Mouse (Mus musculus) hindbrain, embryonic 15.5 days (tissue): Measurements from ENCODE around the gene Ppm1k. TPM values are rescaled to one million over a fixed set of nuclear protein-coding genes. Genes with fewer than 3 reads are reported as not detected.
"Not testable (repeated sequence)": the region's sequence is repeated elsewhere in the genome, so short reads cannot be mapped to it uniquely, and the experiment has no call there.

ENCODE experiments used
- ATAC-seq: fragments of 200-750 bp; cut with Nextera tagmentation; 2 replicates; pipeline ENCODE4 v1.8.0; 2017; ENCODE audit warnings: low read depth, moderate number of reproducible peaks, moderate TSS enrichment; ENCODE audit not compliant: low FRiP score
- H3K27ac ChIP-seq: fragments of 300-500 bp; sonication (generic); replicated peaks from 2 replicates; pipeline ENCODE4 v1.5.1; 2015; ENCODE audit warnings: mild to moderate bottlenecking, inconsistent platforms
- H3K27me3 ChIP-seq: fragments of 300-500 bp; sonication (generic); 2 replicates; pipeline ENCODE4 v1.6.1; 2015; ENCODE audit warnings: control low read depth, inconsistent platforms
- H3K36me3 ChIP-seq: fragments of 300-500 bp; sonication (generic); 2 replicates; pipeline ENCODE4 v1.6.1; 2015; ENCODE audit warnings: control low read depth, inconsistent platforms
- H3K4me1 ChIP-seq: fragments of 300-500 bp; sonication (generic); replicated peaks from 2 replicates; pipeline ENCODE4 v1.6.1; 2015; ENCODE audit warnings: control low read depth, inconsistent platforms
- H3K4me2 ChIP-seq: fragments of 300-500 bp; sonication (generic); 2 replicates; pipeline ENCODE4 v1.6.1; 2015; ENCODE audit warnings: moderate library complexity, mild to moderate bottlenecking, inconsistent platforms
- H3K4me3 ChIP-seq: fragments of 300-500 bp; sonication (generic); 2 replicates; pipeline ENCODE4 v1.5.1; 2015; ENCODE audit warnings: mild to moderate bottlenecking, inconsistent platforms
- H3K9ac ChIP-seq: fragments of 300-500 bp; sonication (generic); 2 replicates; pipeline ENCODE4 v1.6.1; 2015; ENCODE audit warnings: inconsistent platforms
- H3K9me3 ChIP-seq: fragments of 300-500 bp; sonication (generic); 2 replicates; pipeline ENCODE4 v1.6.1; 2016; ENCODE audit warnings: control low read depth, inconsistent platforms
- WGBS: fragments of 180-500 bp; shearing (Covaris S2); methylation state at CpG from one replicate; pipeline ENCODE4 v1.1.7; 2015; 5-methylcytosine and 5-hydroxymethylcytosine counted together
- polyA plus RNA-seq: library from polyadenylated mRNA; unstranded; fragments of >200 nt; fragmentation: Nextera tagmentation; extraction: Ambion mirVana; gene quantifications from 2 replicates; pipeline ENCODE4 v1.2.1, GENCODE M21; 2015

Ppm1k gene
- polyA plus RNA-seq, 1 experiment from 2014 or later, result 5.3 TPM

DNA sequence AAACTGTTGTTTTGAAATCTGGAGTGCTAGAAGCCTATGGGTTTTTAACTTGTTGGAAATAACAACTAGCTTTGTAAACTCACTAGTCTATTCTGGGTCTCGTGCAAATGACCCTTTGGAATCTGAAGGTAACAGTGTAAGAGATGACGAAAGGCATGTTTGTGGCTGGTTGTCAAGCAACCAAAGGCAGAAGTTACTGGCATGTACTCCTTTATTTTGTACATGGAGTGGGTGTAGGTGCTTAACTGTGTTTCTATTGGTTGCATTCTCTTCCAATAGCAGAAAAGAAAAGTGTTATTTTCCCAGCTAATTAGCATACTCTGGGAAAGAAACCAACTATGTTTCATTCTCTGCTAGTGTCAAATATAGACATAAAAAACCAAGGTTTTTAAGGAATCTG, 9.6 kb upstream of the Ppm1k start:
- no peaks in the 10 kb centered on the region for H3K36me3 ChIP-seq
- no peak overlapping the region for H3K9ac ChIP-seq
- WGBS, result 64% methylated on average over 2 of the region's 2 CpGs
- no peak overlapping the region for H3K27ac ChIP-seq
- no peak overlapping the region for H3K4me2 ChIP-seq
- no peak overlapping the region for H3K4me3 ChIP-seq
- H3K27me3 ChIP-seq, result no peaks in the 10 kb centered on the region
- no peaks in the 10 kb centered on the region for H3K4me1 ChIP-seq
- no peaks in the 10 kb centered on the region for H3K9me3 ChIP-seq
- ATAC-seq, result no peak

DNA sequence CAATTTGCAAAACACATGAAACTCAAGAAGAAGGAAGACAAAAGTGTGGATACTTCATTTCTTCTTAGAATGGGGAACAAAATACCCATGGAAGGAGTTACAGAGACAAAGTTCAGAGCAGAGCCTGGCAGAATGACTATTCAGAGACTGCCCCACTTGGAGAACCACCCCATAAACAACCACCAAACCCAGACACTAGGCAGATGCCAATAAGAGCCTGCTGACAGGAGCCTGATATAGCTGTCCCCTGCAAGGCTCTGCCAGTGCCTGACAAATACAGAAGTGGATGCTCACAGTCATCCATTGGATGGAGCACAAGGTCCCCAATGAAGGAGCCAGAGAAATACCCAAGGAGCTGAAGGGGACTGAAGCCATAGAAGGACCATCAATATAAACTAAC, 8.3 kb upstream of the Ppm1k start:
- not testable (repeated sequence) for H3K4me3 ChIP-seq, ATAC-seq, H3K36me3 ChIP-seq, H3K9me3 ChIP-seq, H3K9ac ChIP-seq, H3K4me2 ChIP-seq, H3K4me1 ChIP-seq, H3K27ac ChIP-seq, H3K27me3 ChIP-seq

DNA sequence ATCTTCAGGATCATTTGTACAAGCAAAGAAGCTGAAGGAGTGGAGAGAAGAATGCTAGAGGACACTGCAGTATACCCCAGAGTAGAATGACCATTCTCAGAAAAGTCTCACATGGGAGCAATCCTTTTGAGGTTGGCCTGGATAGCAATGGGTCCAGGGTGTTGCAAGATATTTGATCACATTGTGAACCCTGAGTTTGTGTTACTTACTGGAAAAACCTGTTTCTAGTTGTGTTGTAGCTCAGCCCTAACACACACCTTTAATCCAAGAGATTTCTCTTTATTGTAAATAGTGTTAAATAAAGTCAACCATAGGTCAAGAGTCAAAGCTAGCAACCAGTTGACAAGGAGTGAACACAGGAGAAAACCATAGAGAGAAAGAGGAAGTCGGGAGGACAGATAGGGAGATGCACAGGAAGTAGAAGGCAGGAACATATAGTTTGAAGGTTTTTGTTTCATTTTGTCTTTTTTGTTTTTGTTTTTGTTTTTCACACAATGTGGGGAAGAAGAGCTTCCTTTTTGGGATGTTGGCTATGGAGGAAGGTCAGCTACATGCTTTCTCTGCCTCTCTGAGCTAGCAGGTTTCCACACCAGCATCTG, 6.6 kb upstream of the Ppm1k start:
- ATAC-seq, result no peak
- no peak overlapping the region for H3K27ac ChIP-seq
- H3K4me1 ChIP-seq, result no peaks in the 10 kb centered on the region
- H3K9ac ChIP-seq, result no peak overlapping the region
- no peak overlapping the region for H3K4me2 ChIP-seq
- no peaks in the 10 kb centered on the region for H3K36me3 ChIP-seq
- no peak overlapping the region for H3K4me3 ChIP-seq
- WGBS, result 90% methylated on average over 1 of the region's 1 CpGs
- H3K27me3 ChIP-seq, result no peaks in the 10 kb centered on the region
- H3K9me3 ChIP-seq, result no peaks in the 10 kb centered on the region

DNA sequence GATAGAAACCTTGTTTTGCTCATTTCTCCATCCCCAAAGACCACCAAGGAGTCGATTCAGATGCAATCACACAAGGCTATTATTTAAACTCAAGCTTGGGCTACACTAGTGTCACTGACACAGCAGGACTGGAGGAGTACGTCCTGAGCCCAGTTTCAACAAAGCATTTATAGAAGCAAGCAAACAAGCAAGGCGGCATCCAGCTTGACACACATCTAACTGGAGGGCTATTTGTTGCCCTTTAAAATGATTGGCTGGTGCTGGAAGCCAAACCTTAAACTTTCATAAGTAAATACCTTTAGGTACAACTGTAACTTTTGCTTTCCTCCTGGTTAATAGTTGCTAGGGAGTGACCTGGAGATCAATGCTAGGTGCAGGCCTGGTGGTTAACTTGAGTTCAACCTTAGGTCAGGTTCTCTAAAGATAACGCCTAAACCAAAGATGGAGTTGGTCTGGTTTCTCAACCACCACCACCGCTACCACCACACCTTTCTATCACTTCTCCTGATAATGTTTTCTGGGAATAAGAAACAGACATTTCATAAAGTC, 5.8 kb upstream of the Ppm1k start:
- Histone ChIP-seq H3K27me3 (no peaks in the 10 kb centered on the region), H3K4me1 (no peaks in the 10 kb centered on the region), H3K9me3 (no peaks in the 10 kb centered on the region), H3K4me3 (no peak overlapping the region), H3K36me3 (no peaks in the 10 kb centered on the region), H3K27ac (no peak overlapping the region), H3K4me2 (no peak overlapping the region), H3K9ac (no peak overlapping the region)
- WGBS, result 79% methylated on average over 5 of the region's 5 CpGs
- no peak for ATAC-seq

- Histone ChIP-seq H3K9ac (no peak overlapping the region), H3K4me2 (no peak overlapping the region), H3K27ac (no peak overlapping the region), H3K27me3 (no peaks in the 10 kb centered on the region), H3K9me3 (no peaks in the 10 kb centered on the region), H3K4me1 (peaks cover 13% of the 10 kb centered on the region), H3K36me3 (no peaks in the 10 kb centered on the region), H3K4me3 (no peak overlapping the region)
- 92% methylated on average over 5 of the region's 5 CpGs for WGBS
- no peak for ATAC-seq
Measured at GRCm38 (mm10) chr6:57537887-57538286, 2.6 kb upstream of the Ppm1k start.

GRCm38 (mm10) chr6:57535971-57536669, 852 bp upstream of the Ppm1k start:
- WGBS, result 22% methylated on average over 14 of the region's 14 CpGs
- Histone ChIP-seq H3K36me3 (no peaks in the 10 kb centered on the region), H3K4me2 (peak overlapping the region; percentile 79), H3K27me3 (no peaks in the 10 kb centered on the region), H3K27ac (peak overlapping the region; percentile 72), H3K9me3 (no peaks in the 10 kb centered on the region), H3K9ac (peak overlapping the region; percentile 42), H3K4me1 (peaks cover 13% of the 10 kb centered on the region), H3K4me3 (peak overlapping the region; percentile 53)
- peak; percentile 28; the same call in 1 of the 2 replicates for ATAC-seq

DNA sequence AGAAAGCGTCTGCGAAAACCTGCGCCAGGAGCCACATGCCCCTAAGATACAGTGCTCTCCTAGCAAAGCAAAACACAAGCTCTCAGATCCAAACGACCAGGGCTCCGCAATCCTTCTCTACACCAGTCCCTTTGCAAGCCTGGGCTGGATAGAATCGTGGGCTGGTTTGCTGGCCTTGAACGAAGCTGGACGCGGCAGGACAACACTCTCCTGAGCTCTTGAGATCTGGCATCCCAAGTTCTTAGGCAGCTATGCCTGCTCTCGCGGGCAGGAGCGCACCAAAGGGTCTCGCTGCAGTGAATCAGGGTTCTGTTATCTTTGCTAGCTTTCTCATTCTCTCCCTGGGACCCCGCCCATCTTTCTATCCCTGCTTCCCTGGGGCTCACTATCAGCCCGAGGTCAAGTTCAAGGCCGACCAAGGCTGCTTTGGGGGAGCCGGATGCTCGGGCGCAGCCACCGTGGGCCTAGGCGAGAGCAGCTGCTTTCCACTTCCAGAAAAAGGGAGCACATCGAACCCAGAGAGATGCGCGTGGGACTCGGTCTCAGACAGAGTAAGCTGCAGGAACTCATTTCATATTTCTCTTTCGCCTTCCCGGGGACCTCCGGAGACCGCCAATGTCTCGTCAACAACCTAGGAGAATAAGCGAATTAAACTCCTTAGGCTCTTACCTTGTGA, 519 bp downstream of the Ppm1k start:
- H3K27ac ChIP-seq, result peak overlapping the region; percentile 81
- under 1% methylated on average over 31 of the region's 31 CpGs for WGBS
- H3K9ac ChIP-seq, result peak overlapping the region; percentile 58
- H3K4me1 ChIP-seq, result peaks cover 13% of the 10 kb centered on the region
- peak overlapping the region; percentile 79 for H3K4me2 ChIP-seq
- ATAC-seq, result peak; percentile 36
- peak overlapping the region; percentile 53 for H3K4me3 ChIP-seq
- H3K9me3 ChIP-seq, result no peaks in the 10 kb centered on the region
- H3K36me3 ChIP-seq, result no peaks in the 10 kb centered on the region
- H3K27me3 ChIP-seq, result no peaks in the 10 kb centered on the region

GRCm38 (mm10) chr6:57534231-57534610, 1.0 kb downstream of the Ppm1k start:
- Histone ChIP-seq H3K9me3 (no peaks in the 10 kb centered on the region), H3K27ac (peak overlapping the region; percentile 81), H3K4me2 (peak overlapping the region; percentile 79), H3K4me3 (peak overlapping the region; percentile 53), H3K36me3 (no peaks in the 10 kb centered on the region), H3K27me3 (no peaks in the 10 kb centered on the region), H3K4me1 (peaks cover 13% of the 10 kb centered on the region), H3K9ac (peak overlapping the region; percentile 58)
- WGBS, result 6% methylated on average over 8 of the region's 8 CpGs
- no peak for ATAC-seq

DNA sequence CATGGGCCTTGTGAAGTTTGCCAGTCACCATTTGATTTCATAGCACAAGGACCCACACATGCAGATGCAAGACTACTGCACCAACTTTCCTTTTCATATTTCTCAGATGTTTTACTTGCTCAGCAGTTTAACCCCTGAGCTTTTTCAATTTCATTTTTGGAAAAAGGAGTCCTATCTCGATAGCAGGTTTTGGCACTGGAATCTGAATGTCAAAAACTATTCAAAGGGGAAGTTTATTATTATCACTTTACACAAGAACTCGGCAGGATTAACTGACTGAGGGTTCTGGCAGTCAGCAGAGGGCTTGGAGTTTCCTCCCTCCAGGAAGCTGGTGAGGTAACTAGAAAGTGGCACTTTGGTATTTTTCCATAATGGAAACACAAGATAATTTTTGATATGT, 1.9 kb downstream of the Ppm1k start:
- Histone ChIP-seq H3K4me2 (peak overlapping the region; percentile 79), H3K27ac (no peak overlapping the region), H3K4me3 (peak overlapping the region; percentile 53; the same call in 1 of the 2 replicates), H3K9me3 (no peaks in the 10 kb centered on the region), H3K36me3 (no peaks in the 10 kb centered on the region), H3K9ac (no peak overlapping the region), H3K4me1 (peaks cover 13% of the 10 kb centered on the region), H3K27me3 (no peaks in the 10 kb centered on the region)
- WGBS, result 74% methylated on average over 2 of the region's 2 CpGs
- no peak for ATAC-seq

- H3K4me2 ChIP-seq, result no peak overlapping the region
- H3K36me3 ChIP-seq, result no peaks in the 10 kb centered on the region
- H3K9ac ChIP-seq, result no peak overlapping the region
- WGBS, result 88% methylated on average over 1 of the region's 1 CpGs
- H3K4me3 ChIP-seq, result no peak overlapping the region
- ATAC-seq, result no peak
- H3K9me3 ChIP-seq, result no peaks in the 10 kb centered on the region
- no peak overlapping the region for H3K27ac ChIP-seq
- H3K4me1 ChIP-seq, result peaks cover 13% of the 10 kb centered on the region
- H3K27me3 ChIP-seq, result no peaks in the 10 kb centered on the region
Measured at GRCm38 (mm10) chr6:57532022-57532421, 3.2 kb downstream of the Ppm1k start.

- peaks cover 13% of the 10 kb centered on the region for H3K4me1 ChIP-seq
- no peak overlapping the region for H3K4me3 ChIP-seq
- ATAC-seq, result no peak
- 83% methylated on average over 1 of the region's 1 CpGs for WGBS
- H3K27ac ChIP-seq, result no peak overlapping the region
- no peaks in the 10 kb centered on the region for H3K27me3 ChIP-seq
- H3K4me2 ChIP-seq, result no peak overlapping the region
- no peaks in the 10 kb centered on the region for H3K36me3 ChIP-seq
- no peaks in the 10 kb centered on the region for H3K9me3 ChIP-seq
- no peak overlapping the region for H3K9ac ChIP-seq
Measured at GRCm38 (mm10) chr6:57531441-57531840, 3.8 kb downstream of the Ppm1k start.

GRCm38 (mm10) chr6:57531011-57531410, 4.3 kb downstream of the Ppm1k start:
- H3K9ac ChIP-seq, result no peak overlapping the region
- WGBS, result 78% methylated on average over 4 of the region's 4 CpGs
- H3K4me3 ChIP-seq, result no peak overlapping the region
- peaks cover 13% of the 10 kb centered on the region for H3K4me1 ChIP-seq
- H3K27me3 ChIP-seq, result no peaks in the 10 kb centered on the region
- no peaks in the 10 kb centered on the region for H3K9me3 ChIP-seq
- no peak for ATAC-seq
- H3K4me2 ChIP-seq, result no peak overlapping the region
- no peaks in the 10 kb centered on the region for H3K36me3 ChIP-seq
- no peak overlapping the region for H3K27ac ChIP-seq
